Mouse (Mus musculus): ENCODE measurements around the gene Ap3m1. TPM values are rescaled to one million over a fixed set of nuclear protein-coding genes. Genes with fewer than 3 reads are reported as not detected.
A peak's percentile ranks its signal among the peaks of the same experiment; 100 is the strongest.

Ap3m1 gene
- total RNA-seq, 4 experiments from 2014 or later, result 27.9 to 33.0 (median 30.6) TPM

GRCm38 (mm10) chr14:21073981-21074380 is 21.7 kb upstream of the Ap3m1 start:
- no peak for DNase-seq (ENCODE audit: low spot score in 2 of 2)

- DNase-seq (ENCODE audit: low spot score in 2 of 2), result no peak
Measured at GRCm38 (mm10) chr14:21069594-21069993, 17.3 kb upstream of the Ap3m1 start.

GRCm38 (mm10) chr14:21065490-21066162 is 13.3 kb upstream of the Ap3m1 start:
- no peak for DNase-seq (ENCODE audit: low spot score in 2 of 2)

GRCm38 (mm10) chr14:21064321-21064720 is 12.0 kb upstream of the Ap3m1 start:
- no peak for DNase-seq (ENCODE audit: low spot score in 2 of 2)

GRCm38 (mm10) chr14:21062766-21063513 is 10.6 kb upstream of the Ap3m1 start:
- no peak for DNase-seq (ENCODE audit: low spot score in 2 of 2)

- DNase-seq (ENCODE audit: low spot score in 2 of 2), result peak in 1 of 2 experiments; percentile 22
Measured at GRCm38 (mm10) chr14:21058972-21059371, 6.7 kb upstream of the Ap3m1 start.

- DNase-seq (ENCODE audit: low spot score in 2 of 2), result no peak
Measured at GRCm38 (mm10) chr14:21053586-21053985, 1.3 kb upstream of the Ap3m1 start.

- DNase-seq (ENCODE audit: low spot score in 2 of 2), result no peak
Measured at GRCm38 (mm10) chr14:21053151-21053550, 843 bp upstream of the Ap3m1 start.

- peak; percentile 60 to 74 for DNase-seq (ENCODE audit: low spot score in 2 of 2)
Measured at GRCm38 (mm10) chr14:21052781-21053130, 448 bp upstream of the Ap3m1 start.

- DNase-seq (ENCODE audit: low spot score in 2 of 2), result no peak
Measured at GRCm38 (mm10) chr14:21051380-21052111, 762 bp downstream of the Ap3m1 start.

- DNase-seq (ENCODE audit: low spot score in 2 of 2), result no peak
Measured at GRCm38 (mm10) chr14:21050734-21051133, 1.6 kb downstream of the Ap3m1 start.

GRCm38 (mm10) chr14:21048879-21049278 is 3.4 kb downstream of the Ap3m1 start:
- DNase-seq (ENCODE audit: low spot score in 2 of 2), result peak in 1 of 2 experiments; percentile 42

- DNase-seq (ENCODE audit: low spot score in 2 of 2), result no peak
Measured at GRCm38 (mm10) chr14:21047840-21048239, 4.5 kb downstream of the Ap3m1 start.

- no peak for DNase-seq (ENCODE audit: low spot score in 2 of 2)
Measured at GRCm38 (mm10) chr14:21039623-21040022, 12.7 kb downstream of the Ap3m1 start.

- DNase-seq (ENCODE audit: low spot score in 2 of 2), result no peak
Measured at GRCm38 (mm10) chr14:21039077-21039476, 13.2 kb downstream of the Ap3m1 start.

GRCm38 (mm10) chr14:21034791-21035190 is 17.5 kb downstream of the Ap3m1 start:
- no peak for DNase-seq (ENCODE audit: low spot score in 2 of 2)

- DNase-seq (ENCODE audit: low spot score in 2 of 2), result no peak
Measured at GRCm38 (mm10) chr14:21034271-21034670, 18.0 kb downstream of the Ap3m1 start.

- DNase-seq (ENCODE audit: low spot score in 2 of 2), result peak in 1 of 2 experiments; percentile 26
Measured at GRCm38 (mm10) chr14:21031783-21032511, 20.4 kb downstream of the Ap3m1 start.

GRCm38 (mm10) chr14:21029025-21029659 is 23.2 kb downstream of the Ap3m1 start:
- DNase-seq (ENCODE audit: low spot score in 2 of 2), result no peak

- DNase-seq (ENCODE audit: low spot score in 2 of 2), result no peak
Measured at GRCm38 (mm10) chr14:21027542-21027941, 24.8 kb downstream of the Ap3m1 start.

GRCm38 (mm10) chr14:21020435-21020834 is 31.9 kb downstream of the Ap3m1 start:
- DNase-seq (ENCODE audit: low spot score in 2 of 2), result no peak
